ENCODE assay signal across 10 mouse cellular contexts in genomic region chr6:143530372-143531224, GRCm38 (mm10).
DNase-seq lines count a peak whose midpoint lies in the region; ATAC-seq lines count a peak whose summit lies in the region.
"Had no signal": no experiment of that assay in that cellular context is flagged by ENCODE, and none has a peak within 500 bp of the region (broad histone marks: within the 10 kb centered on the region; RNA-seq: fewer than 3 reads in every experiment).

No protein-coding gene starts in this region.

- WGBS in heart, embryonic 12.5 days = 66% methylated on average over 13 of the region's 13 CpGs
- 33% methylated on average over 13 of the region's 13 CpGs for WGBS in intestine, embryonic 14.5 days
- 58% methylated on average over 13 of the region's 13 CpGs for WGBS in hindbrain, embryonic 12.5 days

- intact Hi-C loops in heart, postnatal 10 days (cut with DNase I) = no loop called here

- H3K9ac ChIP-seq in heart, embryonic 12.5 days = no peak overlapping the region
- H3K9ac ChIP-seq in intestine, embryonic 14.5 days (ENCODE audit: low read length) = no peak overlapping the region
- no peak overlapping the region for H3K9ac ChIP-seq in hindbrain, embryonic 12.5 days
- H3K9ac ChIP-seq: liver, embryonic 15.5 days; neural tube, embryonic 13.5 days had no signal

- no peak overlapping the region for H3K4me3 ChIP-seq in heart, embryonic 12.5 days
- H3K4me3 ChIP-seq in intestine, embryonic 14.5 days (ENCODE audit: low read depth, low read length) = no peak overlapping the region
- no peak overlapping the region for H3K4me3 ChIP-seq in hindbrain, embryonic 12.5 days
- H3K4me3 ChIP-seq: liver, embryonic 15.5 days; neural tube, embryonic 13.5 days had no signal

- no peak for ATAC-seq in heart, embryonic 12.5 days (ENCODE audit: insufficient number of reproducible peaks, low FRiP score)
- ATAC-seq in intestine, embryonic 14.5 days (replicated peaks; ENCODE audit: low FRiP score, low TSS enrichment, low read depth) = no peak; the same call in 1 of the 2 replicates
- no peak for ATAC-seq in hindbrain, embryonic 12.5 days (ENCODE audit: low FRiP score)

- peaks cover 6% of the 10 kb centered on the region; the same call in 1 of the 2 replicates for H3K9me3 ChIP-seq in heart, embryonic 12.5 days (replicated peaks)
- H3K9me3 ChIP-seq in intestine, embryonic 14.5 days (ENCODE audit: control insufficient read depth, low read length) = no peaks in the 10 kb centered on the region
- no peaks in the 10 kb centered on the region for H3K9me3 ChIP-seq in hindbrain, embryonic 12.5 days (replicated peaks)
- H3K9me3 ChIP-seq: liver, embryonic 15.5 days had no signal

- no peaks in the 10 kb centered on the region for H3K36me3 ChIP-seq in heart, embryonic 12.5 days
- H3K36me3 ChIP-seq in intestine, embryonic 14.5 days (ENCODE audit: control insufficient read depth, insufficient read depth, low read length) = no peaks in the 10 kb centered on the region
- no peaks in the 10 kb centered on the region for H3K36me3 ChIP-seq in hindbrain, embryonic 12.5 days
- H3K36me3 ChIP-seq: liver, embryonic 15.5 days; neural tube, embryonic 13.5 days had no signal

- peak; percentile 45 to 48 for DNase-seq in heart, postnatal 10 days
- peak; percentile 69 for DNase-seq in embryo, embryonic 10.5 days (ENCODE audit: low spot score)
- peak; percentile 61 for DNase-seq in intestine, embryonic 14.5 days (ENCODE audit: low spot score)
- peak; percentile 12 for DNase-seq in lung, postnatal 14 days
- DNase-seq in thymus, postnatal 0 days (ENCODE audit: low spot score) = no peak
- DNase-seq in gastrocnemius, postnatal 4 days (ENCODE audit: low spot score in 2 of 2) = no peak

- no peaks in the 10 kb centered on the region for H3K27me3 ChIP-seq in heart, embryonic 12.5 days (replicated peaks)
- H3K27me3 ChIP-seq in intestine, embryonic 14.5 days (replicated peaks; ENCODE audit: control insufficient read depth, insufficient read depth, low read length) = no peaks in the 10 kb centered on the region
- no peaks in the 10 kb centered on the region for H3K27me3 ChIP-seq in hindbrain, embryonic 12.5 days
- H3K27me3 ChIP-seq: liver, embryonic 15.5 days; neural tube, embryonic 13.5 days had no signal

- peaks cover 3% of the 10 kb centered on the region; the same call in 1 of the 2 replicates for H3K4me1 ChIP-seq in heart, embryonic 12.5 days (replicated peaks)
- H3K4me1 ChIP-seq in intestine, embryonic 14.5 days (replicated peaks; ENCODE audit: control insufficient read depth, insufficient read depth, low read length) = peaks cover 10% of the 10 kb centered on the region; the same call in 1 of the 2 replicates
- peaks cover 9% of the 10 kb centered on the region; the same call in 1 of the 2 replicates for H3K4me1 ChIP-seq in hindbrain, embryonic 12.5 days
- H3K4me1 ChIP-seq: liver, embryonic 15.5 days had no signal

- H3K27ac ChIP-seq in heart, embryonic 12.5 days (ENCODE audit: poor library complexity, severe bottlenecking) = no peak overlapping the region
- no peak overlapping the region for H3K27ac ChIP-seq in intestine, embryonic 14.5 days (ENCODE audit: low read depth)
- H3K27ac ChIP-seq in hindbrain, embryonic 12.5 days = no peak overlapping the region
- H3K27ac ChIP-seq: liver, embryonic 15.5 days; neural tube, embryonic 13.5 days had no signal

- H3K4me2 ChIP-seq in heart, embryonic 12.5 days = no peak overlapping the region
- peak overlapping the region; percentile 31 for H3K4me2 ChIP-seq in intestine, embryonic 14.5 days (ENCODE audit: low read length)
- no peak overlapping the region for H3K4me2 ChIP-seq in hindbrain, embryonic 12.5 days (replicated peaks)
- H3K4me2 ChIP-seq: liver, embryonic 15.5 days; neural tube, embryonic 13.5 days had no signal

Comparison
In these comparisons a context has a peak if more than half of its experiments do, and no peak if none do; other contexts are left out.
1. DNase-seq: peak in heart, postnatal 10 days (2 of 2), embryo, embryonic 10.5 days (single experiment), intestine, embryonic 14.5 days (single experiment) and lung, postnatal 14 days (single experiment); none in thymus, postnatal 0 days (single experiment) and gastrocnemius, postnatal 4 days (0 of 2).